Mouse (Mus musculus): ENCODE data around the gene Palm2. TPM values are rescaled to one million over a fixed set of nuclear protein-coding genes. Genes with fewer than 3 reads are reported as not detected.

Palm2 gene
- 4.7 and 6.2 TPM in 2 replicates for polyA plus RNA-seq (2021; fragmentation: Nextera tagmentation)
- long read RNA-seq, experiment 1, partial matches to known transcripts, result 5 of 6 reads
- long read RNA-seq, experiment 1, other reads (novel, unspliced or antisense), result 0 of 6 reads
- long read RNA-seq, experiment 2, transcript Palm2-203 (5 exons, 423 nt), result major isoform, 7 of 22 reads
- long read RNA-seq, experiment 2, partial matches to known transcripts, result 1 of 22 reads
- long read RNA-seq, experiment 2, other reads (novel, unspliced or antisense), result 10 of 22 reads

GRCm38 (mm10) chr4:57433941-57434704 lies at the start of gene Palm2:
TSS of gene Palm2 (plus strand) at chr4:57434247.

GRCm38 (mm10) chr4:57567666-57568206 lies 133.7 kb downstream of the Palm2 start, which contains the start of gene Pakap:
TSS of gene Pakap (plus strand) at chr4:57568179.

GRCm38 (mm10) chr4:57717354-57717753 lies 283.3 kb downstream of the Palm2 start, which contains the start of gene Akap2:
TSS of gene Akap2 (plus strand) at chr4:57717657.

Other genes starting within 250 kb of the Palm2 start
- gene Ptpn3, start 132.4 kb upstream of the Palm2 start, polyA plus RNA-seq (2021; fragmentation: Nextera tagmentation), result 12.4 and 16.7 TPM in 2 replicates
- gene Pakap, start 133.9 kb downstream of the Palm2 start, polyA plus RNA-seq (2021; fragmentation: Nextera tagmentation), result 8.3 and 9.1 TPM in 2 replicates